ENCODE assay signal across 21 mouse cellular contexts in the genomic region with DNA sequence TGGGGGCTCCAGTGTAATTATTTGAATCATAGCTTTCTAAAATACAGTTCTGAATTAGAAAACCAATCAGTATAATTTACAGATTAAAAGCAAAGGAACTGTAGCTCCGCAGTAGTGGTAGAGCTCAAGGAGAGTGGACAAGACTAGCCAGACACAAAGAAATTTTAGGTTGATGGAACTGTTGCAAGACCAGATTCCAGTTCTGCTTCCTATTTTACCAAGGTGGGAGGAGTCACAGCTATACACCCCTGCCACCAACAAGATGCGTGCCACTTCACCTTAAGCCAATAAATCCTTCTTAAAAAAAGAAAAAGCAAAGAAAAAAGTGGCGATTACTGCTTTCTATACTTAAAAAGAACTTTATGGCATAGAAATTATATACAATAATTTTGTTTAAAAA. TPM values are rescaled to one million over a fixed set of nuclear protein-coding genes. Genes with fewer than 3 reads are reported as not detected.
A peak's percentile ranks its signal among the peaks of the same experiment; 100 is the strongest.
DNase-seq lines count a peak whose midpoint lies in the region; ATAC-seq lines count a peak whose summit lies in the region.
"Had no signal": no experiment of that assay in that cellular context is flagged by ENCODE, and none has a peak within 500 bp of the region (broad histone marks: within the 10 kb centered on the region; RNA-seq: fewer than 3 reads in every experiment).

No protein-coding gene starts in this region.

- DNase-seq in 416B (ENCODE audit: low read depth) = peak; percentile 24
- DNase-seq in adrenal gland, postnatal 14 days = no peak
- DNase-seq in right cerebral cortex, adult 2 months (ENCODE audit: low spot score in 2 of 2) = no peak
- DNase-seq in cerebellum, postnatal 4 days (ENCODE audit: low spot score in 2 of 2) = no peak
- DNase-seq: adrenal gland, adult 8-10 months; adrenal gland, postnatal 25 days; B cell, adult 2 months; cerebellum, adult 11 months; cerebellum, adult 18-20 months; cerebellum, adult 8-10 months; cerebellum, adult 9-11 months; cerebellum, postnatal 14 days; cerebellum, postnatal 36 days; embryo, embryonic 11 days had no signal

- peak; percentile 58; the same call in 1 of the 2 replicates for ATAC-seq in common myeloid progenitor, adult 5-6 weeks (replicated peaks; ENCODE audit: low read depth, poor library complexity, severe bottlenecking)
- ATAC-seq in megakaryocyte, adult 5-6 weeks (ENCODE audit: poor library complexity, severe bottlenecking) = peak; percentile 77
- ATAC-seq: activated CD4-positive, CD25-positive, alpha-beta regulatory T cell, adult 4 months; CD4-positive, CD25-positive, alpha-beta regulatory T cell, adult 4 months; forebrain, embryonic 14.5 days; forebrain, embryonic 16.5 days; Patski had no signal

RNA-seq across cellular contexts. Expression of gene Lsm14a, which starts 12.8 kb away (rescaled TPM):
- total RNA-seq in common myeloid progenitor, adult 5-6 weeks (2017) = 64.2 and 105 TPM in 2 replicates
- total RNA-seq in megakaryocyte, adult 5-6 weeks (2015) = 118 and 135 TPM in 2 replicates
- total RNA-seq in megakaryocyte, adult 5-6 weeks (2017) = 85.4 and 90.6 TPM in 2 replicates
- 107 and 118 TPM in 2 replicates for total RNA-seq in adrenal gland, postnatal 14 days (2021)
